Mouse (Mus musculus) heart, adult 2 months (tissue): ENCODE data around the gene Prg2.

Experiments used
- CTCF ChIP-seq: fragments of 200-600 bp; IDR thresholded peaks from 2 replicates; pipeline ENCODE4 v1.8.1; 2022; ENCODE audit warnings: antibody characterized with exemption, mild to moderate bottlenecking, moderate library complexity
- EP300 ChIP-seq: fragments of 200-500 bp; IDR thresholded peaks from 2 replicates; pipeline ENCODE4 v1.6.1; 2011; ENCODE audit warnings: low read depth, low read length, control low read depth; ENCODE audit not compliant: insufficient read depth
- POLR2A ChIP-seq: fragments of 200-500 bp; IDR thresholded peaks from 2 replicates; pipeline ENCODE4 v1.6.1; 2011; ENCODE audit warnings: mild to moderate bottlenecking, low read depth, low read length, control low read depth; ENCODE audit not compliant: insufficient read depth

DNA sequence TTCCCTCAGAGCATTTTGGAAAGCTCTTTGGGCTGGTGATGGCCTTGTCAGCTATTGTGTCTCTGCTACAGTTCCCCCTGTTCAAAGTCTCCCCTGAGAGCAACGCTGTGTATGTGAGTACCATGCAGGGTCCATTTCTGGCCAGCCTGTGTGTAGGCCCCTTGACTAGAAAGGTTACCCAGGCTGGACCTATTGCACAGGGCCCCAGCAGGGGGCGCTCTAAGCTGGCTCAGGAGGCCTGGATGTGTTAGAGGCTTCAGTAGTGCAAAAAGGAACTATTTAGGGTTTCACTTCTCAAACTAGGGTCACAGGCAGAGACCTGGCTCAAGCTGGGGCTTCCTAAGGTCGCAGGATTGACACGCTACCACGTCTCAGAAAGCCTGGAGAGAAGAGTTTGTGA lies 24.0 kb upstream of the Prg2 start:
- TF ChIP-seq CTCF: peak; percentile 94
- TF ChIP-seq POLR2A: no peak
- TF ChIP-seq EP300: 0 out of 2 replicates have a peak, but pooled peaks have one; percentile 20
